Mouse (Mus musculus): Measurements from ENCODE around the gene Lhfpl3. TPM values are rescaled to one million over a fixed set of nuclear protein-coding genes. Genes with fewer than 3 reads are reported as not detected.

Gene Lhfpl3
- total RNA-seq, 2 experiments from 2014 or later, result not detected

Small RNA genes within 50 kb of the gene (microRNA-seq; reads per million reads assigned to microRNA genes)
- gene Gm28022 (ENCODE audit: borderline replicate concordance in 2 of 2) (0 reads per million in 2 experiments), gene Gm44363 (ENCODE audit: borderline replicate concordance in 2 of 2) (0 reads per million in 2 experiments)

Other genes starting within 250 kb of the Lhfpl3 start
- gene Orc5, start 195.6 kb upstream of the Lhfpl3 start, total RNA-seq (2021), result 1 to 10 TPM; 6.2 to 6.5 TPM

Measured in gastrocnemius, postnatal 25 days (tissue).